Mouse (Mus musculus) CH12.LX (cell line): ENCODE results near the gene Dnajb4. TPM values are rescaled to one million over a fixed set of nuclear protein-coding genes. Genes with fewer than 3 reads are reported as not detected.
A peak's percentile ranks its signal among the peaks of the same experiment; 100 is the strongest.

Experiments used
- DNase-seq: peaks from one replicate; pipeline ENCODE4 v3.0.0-alpha.2; 2013; ENCODE audit errors: extremely low read depth
- H3K27ac ChIP-seq: 2 replicates; pipeline ENCODE4 v1.5.1; 2012; ENCODE audit warnings: low read depth, mild to moderate bottlenecking, control low read depth, moderate library complexity; ENCODE audit not compliant: insufficient read depth
- H3K27me3 ChIP-seq: replicated peaks from 2 replicates; pipeline ENCODE3; 2012; ENCODE audit warnings: inconsistent platforms
- H3K36me3 ChIP-seq, 2 experiments: replicated peaks in 1 of 2; 2 replicates each; pipeline versions ENCODE3 to v1.6.1; 2012; ENCODE audit warnings: inconsistent platforms in 1 of 2, low read length in 1 of 2, mild to moderate bottlenecking in 1 of 2, mixed read lengths in 1 of 2, moderate library complexity in 1 of 2; ENCODE audit not compliant: control insufficient read depth in 1 of 2, insufficient read depth in 1 of 2
- H3K4me1 ChIP-seq, 2 experiments: 2 replicates each; pipeline ENCODE4 v1.6.1; 2012; ENCODE audit warnings: inconsistent platforms in 1 of 2, moderate library complexity in 1 of 2; ENCODE audit not compliant: insufficient read depth in 2 of 2, control insufficient read depth in 1 of 2
- H3K4me2 ChIP-seq: 2 replicates; pipeline ENCODE4 v1.6.1; 2012; ENCODE audit warnings: low read depth, mild to moderate bottlenecking, control low read depth; ENCODE audit not compliant: poor library complexity, insufficient read depth, severe bottlenecking
- H3K4me3 ChIP-seq, 3 experiments: fragments of 150-350 bp in 1 of 3; sonication (generic) in 1 of 3; replicated peaks in 1 of 3; 2 replicates each; pipeline versions ENCODE3 to v1.5.1; 2011 to 2012; ENCODE audit warnings: low read depth in 2 of 3, low read length in 2 of 3, mild to moderate bottlenecking in 2 of 3, moderate library complexity in 2 of 3, control low read depth in 1 of 3, improper control_type of control experiment in 1 of 3, inconsistent platforms in 1 of 3, mixed read lengths in 1 of 3; ENCODE audit not compliant: poor library complexity in 1 of 3
- H3K79me2 ChIP-seq: replicated peaks from 2 replicates; pipeline ENCODE4 v1.6.1; 2012; ENCODE audit warnings: mild to moderate bottlenecking, moderate library complexity; ENCODE audit not compliant: control insufficient read depth, poor library complexity, insufficient read depth, severe bottlenecking; ENCODE audit errors: extremely low read depth
- H3K9ac ChIP-seq: 2 replicates; pipeline ENCODE4 v1.6.1; 2012; ENCODE audit warnings: low read depth, mild to moderate bottlenecking, control low read depth, moderate library complexity; ENCODE audit not compliant: insufficient read depth
- H3K9me3 ChIP-seq: replicated peaks from 2 replicates; pipeline ENCODE3; 2012; ENCODE audit warnings: low read length, inconsistent platforms, mixed read lengths
- BHLHE40 ChIP-seq: IDR thresholded peaks from 2 replicates; pipeline ENCODE4 v1.6.1; 2011; ENCODE audit warnings: mild to moderate bottlenecking, low read depth, low read length, improper control_type of control experiment
- CHD1 ChIP-seq: IDR thresholded peaks from 2 replicates; pipeline ENCODE4 v1.6.1; 2012; ENCODE audit warnings: low read depth, low read length, improper control_type of control experiment, inconsistent platforms
- CTCF ChIP-seq, 2 experiments: IDR thresholded peaks in 1 of 2; conservative IDR thresholded peaks in 1 of 2; 2 replicates each; pipeline ENCODE4 v1.5.1; 2011 to 2012; ENCODE audit warnings: low read depth in 2 of 2, low read length in 2 of 2, improper control_type of control experiment in 1 of 2, inconsistent platforms in 1 of 2, mild to moderate bottlenecking in 1 of 2, moderate library complexity in 1 of 2
- E2F4 ChIP-seq: IDR thresholded peaks from 2 replicates; pipeline ENCODE4 v1.6.1; 2011; ENCODE audit warnings: low read depth, low read length, improper control_type of control experiment; ENCODE audit not compliant: insufficient replicate concordance
- EP300 ChIP-seq: IDR thresholded peaks from 2 replicates; pipeline ENCODE4 v1.6.1; 2011; ENCODE audit warnings: low read length, improper control_type of control experiment
- MAX ChIP-seq: IDR thresholded peaks from 2 replicates; pipeline ENCODE4 v1.6.1; 2011; ENCODE audit warnings: low read length, improper control_type of control experiment
- MAZ ChIP-seq: IDR thresholded peaks from 2 replicates; pipeline ENCODE4 v1.6.1; 2012; ENCODE audit warnings: low read depth, mild to moderate bottlenecking, inconsistent platforms, low read length, improper control_type of control experiment, moderate library complexity
- MYC ChIP-seq: IDR thresholded peaks from 2 replicates; pipeline ENCODE4 v1.6.1; 2011; ENCODE audit warnings: low read depth, mild to moderate bottlenecking, improper control_type of control experiment, low read length
- PAX5 ChIP-seq: IDR thresholded peaks from 2 replicates; pipeline ENCODE4 v1.6.1; 2012; ENCODE audit warnings: low read length, inconsistent platforms, mixed read lengths
- POLR2A ChIP-seq: IDR thresholded peaks from 2 replicates; pipeline ENCODE4 v1.6.1; 2011; ENCODE audit warnings: low read depth, mild to moderate bottlenecking, improper control_type of control experiment, low read length
- POLR2AphosphoS2 ChIP-seq: IDR thresholded peaks from 2 replicates; pipeline ENCODE4 v1.6.1; 2011; ENCODE audit warnings: low read depth, low read length, improper control_type of control experiment
- RAD21 ChIP-seq: IDR thresholded peaks from 2 replicates; pipeline ENCODE4 v1.6.1; 2011; ENCODE audit warnings: low read depth, mild to moderate bottlenecking, low read length, improper control_type of control experiment, moderate library complexity
- SMC3 ChIP-seq: IDR thresholded peaks from 2 replicates; pipeline ENCODE4 v1.6.1; 2011; ENCODE audit warnings: low read depth, low read length, improper control_type of control experiment
- USF1 ChIP-seq: IDR thresholded peaks from 2 replicates; pipeline ENCODE4 v1.6.1; 2014; ENCODE audit warnings: low read depth, mild to moderate bottlenecking, inconsistent platforms, low read length, improper control_type of control experiment
- ZKSCAN1 ChIP-seq: IDR thresholded peaks from 2 replicates; pipeline ENCODE4 v1.6.1; 2012; ENCODE audit warnings: low read depth, inconsistent platforms, low read length, improper control_type of control experiment, borderline replicate concordance
- dilution Hi-C: fragments of 300-500 bp; cut with MboI; formaldehyde crosslinking; loops from 2 replicates; pipeline ENCODE4 v1.14.3; 2020; ENCODE audit warnings: low sequenced_read_pairs; ENCODE audit not compliant: extremely low pct_unique_long_range_greater_than_20kb, extremely low pct_ligation_motif_present
- in situ Hi-C: fragments of 300-500 bp; cut with MboI; formaldehyde crosslinking; loops from 3 replicates; pipeline ENCODE4 v1.14.3; 2019; ENCODE audit warnings: low sequenced_read_pairs, low pct_ligation_motif_present, low pct_unique_long_range_greater_than_20kb, mixed read lengths
- polyA plus RNA-seq: library from polyadenylated mRNA; unstranded; fragments of >175 nt; gene quantifications from 2 replicates; pipeline ENCODE4 v1.2.1, GENCODE M21; 2012; ENCODE audit warnings: low read depth; ENCODE audit not compliant: insufficient read length
- total RNA-seq, 2 experiments: library from RNA; depleted of rRNA; stranded (reverse); fragments of 300-350 nt in 1 of 2; fragments of >200 nt in 1 of 2; gene quantifications; 2 replicates each; pipeline ENCODE4 v1.2.3; 2012 to 2014

The Dnajb4 gene
- total and polyA plus RNA-seq, 3 experiments, result 11.7 to 26.4 (median 17.7) TPM

DNA sequence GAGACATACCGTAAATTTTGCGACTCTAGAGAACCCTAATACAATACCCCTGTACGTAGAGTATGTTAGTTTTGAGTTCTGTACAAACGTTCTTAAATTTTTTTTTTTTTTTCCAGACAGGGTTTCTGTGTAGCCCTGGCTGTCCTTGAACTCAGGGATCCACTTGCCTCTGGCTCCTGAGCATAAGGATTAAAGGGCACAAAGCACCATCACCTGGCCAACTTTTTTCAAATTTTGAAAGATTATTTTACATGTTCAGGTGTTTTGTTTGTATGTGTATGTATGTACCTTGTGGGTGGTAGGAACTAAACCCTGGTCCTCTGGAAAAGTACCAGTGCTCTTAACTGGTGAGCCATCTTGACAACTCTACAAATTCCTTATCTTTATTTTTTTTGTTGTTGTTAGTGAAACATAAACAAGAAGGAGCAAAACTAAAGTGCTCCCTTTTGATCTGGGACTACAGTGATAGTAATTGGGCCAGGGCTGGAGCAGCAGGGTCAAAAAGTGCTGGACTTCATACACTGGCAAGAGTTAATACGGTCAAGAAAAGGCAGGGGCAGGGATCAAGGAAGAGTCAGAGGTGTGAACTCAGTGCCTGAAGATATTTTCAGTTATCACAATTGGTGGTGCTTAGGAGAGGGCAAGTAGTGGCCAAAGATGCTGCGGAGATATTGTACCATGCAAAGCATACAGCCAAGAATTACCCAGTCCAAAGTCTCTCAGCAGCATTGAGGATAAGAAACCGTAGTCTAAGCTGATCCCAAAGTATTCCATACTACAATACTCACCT, 1.8 kb downstream of the Dnajb4 start:
- Histone ChIP-seq H3K4me3 (peak overlapping the region in 2 of 3 experiments; percentile 84 to 93), H3K9ac (peak overlapping the region; percentile 98; the same call in 1 of the 2 replicates), H3K79me2 (peaks cover 43% of the 10 kb centered on the region), H3K4me1 (peaks cover 6 to 31% of the 10 kb centered on the region in 2 experiments), H3K27ac (no peak overlapping the region), H3K27me3 (no peaks in the 10 kb centered on the region), H3K36me3 (peaks cover 6 to 39% of the 10 kb centered on the region in 2 experiments), H3K9me3 (no peaks in the 10 kb centered on the region), H3K4me2 (peak overlapping the region; percentile 48)
- in situ Hi-C loops, result no loop called here
- TF ChIP-seq CHD1 (0 out of 2 replicates have a peak, but pooled peaks have one; percentile 61), BHLHE40 (no peak)
- dilution Hi-C loops, result no loop called here
- no peak for DNase-seq

GRCm38 (mm10) chr3:152207156-152207555, 2.9 kb downstream of the Dnajb4 start:
- Histone ChIP-seq H3K9ac (no peak overlapping the region), H3K27me3 (no peaks in the 10 kb centered on the region), H3K4me3 (no peak overlapping the region), H3K79me2 (peaks cover 31% of the 10 kb centered on the region), H3K9me3 (no peaks in the 10 kb centered on the region), H3K4me1 (peaks cover 3 to 20% of the 10 kb centered on the region in 2 experiments), H3K4me2 (no peak overlapping the region), H3K27ac (no peak overlapping the region), H3K36me3 (peaks cover 4 to 27% of the 10 kb centered on the region in 2 experiments)
- dilution Hi-C loops (no loop called here), in situ Hi-C loops (no loop called here)
- TF ChIP-seq MAX (no peak), RAD21 (no peak), PAX5 (no peak), MAZ (no peak), E2F4 (no peak), POLR2A (no peak)
- DNase-seq, result no peak

GRCm38 (mm10) chr3:152204577-152204976, 5.5 kb downstream of the Dnajb4 start:
- dilution Hi-C loops (no loop called here), in situ Hi-C loops (no loop called here)
- Histone ChIP-seq H3K4me3 (no peak overlapping the region), H3K4me2 (no peak overlapping the region), H3K4me1 (peaks cover 3 to 20% of the 10 kb centered on the region in 2 experiments), H3K9me3 (no peaks in the 10 kb centered on the region), H3K79me2 (peaks cover 12% of the 10 kb centered on the region), H3K27ac (no peak overlapping the region), H3K27me3 (no peaks in the 10 kb centered on the region), H3K36me3 (peaks cover 4 to 23% of the 10 kb centered on the region in 2 experiments), H3K9ac (no peak overlapping the region)
- DNase-seq, result no peak
- TF ChIP-seq POLR2AphosphoS2, result no peak
- TF ChIP-seq MYC, result no peak
- no peak for TF ChIP-seq SMC3
- TF ChIP-seq CTCF (conservative IDR thresholded peaks at IDR 0.05 in 1 of 2, IDR thresholded peaks at IDR 0.05 in 1 of 2; ENCODE audit: low read depth in 2 of 2, low read length in 2 of 2), result no peak
- TF ChIP-seq USF1, result no peak
- no peak for TF ChIP-seq ZKSCAN1
- no peak for TF ChIP-seq EP300
